Mouse (Mus musculus) CH12.LX (cell line): ENCODE measurements around the gene Immp2l. TPM values are rescaled to one million over a fixed set of nuclear protein-coding genes. Genes with fewer than 3 reads are reported as not detected.

Experiments
- DNase-seq: peaks from one replicate; pipeline ENCODE4 v3.0.0-alpha.2; 2013; ENCODE audit errors: extremely low read depth
- H3K27ac ChIP-seq: 2 replicates; pipeline ENCODE4 v1.5.1; 2012; ENCODE audit warnings: low read depth, mild to moderate bottlenecking, control low read depth, moderate library complexity; ENCODE audit not compliant: insufficient read depth
- H3K27me3 ChIP-seq: replicated peaks from 2 replicates; pipeline ENCODE3; 2012; ENCODE audit warnings: inconsistent platforms
- H3K36me3 ChIP-seq, 2 experiments: replicated peaks in 1 of 2; 2 replicates each; pipeline versions ENCODE3 to v1.6.1; 2012; ENCODE audit warnings: inconsistent platforms in 1 of 2, low read length in 1 of 2, mild to moderate bottlenecking in 1 of 2, mixed read lengths in 1 of 2, moderate library complexity in 1 of 2; ENCODE audit not compliant: control insufficient read depth in 1 of 2, insufficient read depth in 1 of 2
- H3K4me1 ChIP-seq, 2 experiments: 2 replicates each; pipeline ENCODE4 v1.6.1; 2012; ENCODE audit warnings: inconsistent platforms in 1 of 2, moderate library complexity in 1 of 2; ENCODE audit not compliant: insufficient read depth in 2 of 2, control insufficient read depth in 1 of 2
- H3K4me2 ChIP-seq: 2 replicates; pipeline ENCODE4 v1.6.1; 2012; ENCODE audit warnings: low read depth, mild to moderate bottlenecking, control low read depth; ENCODE audit not compliant: poor library complexity, insufficient read depth, severe bottlenecking
- H3K4me3 ChIP-seq, 3 experiments: fragments of 150-350 bp in 1 of 3; sonication (generic) in 1 of 3; replicated peaks in 1 of 3; 2 replicates each; pipeline versions ENCODE3 to v1.5.1; 2011 to 2012; ENCODE audit warnings: low read depth in 2 of 3, low read length in 2 of 3, mild to moderate bottlenecking in 2 of 3, moderate library complexity in 2 of 3, control low read depth in 1 of 3, improper control_type of control experiment in 1 of 3, inconsistent platforms in 1 of 3, mixed read lengths in 1 of 3; ENCODE audit not compliant: poor library complexity in 1 of 3
- H3K79me2 ChIP-seq: replicated peaks from 2 replicates; pipeline ENCODE4 v1.6.1; 2012; ENCODE audit warnings: mild to moderate bottlenecking, moderate library complexity; ENCODE audit not compliant: control insufficient read depth, poor library complexity, insufficient read depth, severe bottlenecking; ENCODE audit errors: extremely low read depth
- H3K9ac ChIP-seq: 2 replicates; pipeline ENCODE4 v1.6.1; 2012; ENCODE audit warnings: low read depth, mild to moderate bottlenecking, control low read depth, moderate library complexity; ENCODE audit not compliant: insufficient read depth
- H3K9me3 ChIP-seq: replicated peaks from 2 replicates; pipeline ENCODE3; 2012; ENCODE audit warnings: low read length, inconsistent platforms, mixed read lengths
- BHLHE40 ChIP-seq: IDR thresholded peaks from 2 replicates; pipeline ENCODE4 v1.6.1; 2011; ENCODE audit warnings: mild to moderate bottlenecking, low read depth, low read length, improper control_type of control experiment
- CHD1 ChIP-seq: IDR thresholded peaks from 2 replicates; pipeline ENCODE4 v1.6.1; 2012; ENCODE audit warnings: low read depth, low read length, improper control_type of control experiment, inconsistent platforms
- CHD2 ChIP-seq: IDR thresholded peaks from 2 replicates; pipeline ENCODE4 v1.6.1; 2011; ENCODE audit warnings: low read length, improper control_type of control experiment
- CTCF ChIP-seq, 2 experiments: IDR thresholded peaks in 1 of 2; conservative IDR thresholded peaks in 1 of 2; 2 replicates each; pipeline ENCODE4 v1.5.1; 2011 to 2012; ENCODE audit warnings: low read depth in 2 of 2, low read length in 2 of 2, improper control_type of control experiment in 1 of 2, inconsistent platforms in 1 of 2, mild to moderate bottlenecking in 1 of 2, moderate library complexity in 1 of 2
- E2F4 ChIP-seq: IDR thresholded peaks from 2 replicates; pipeline ENCODE4 v1.6.1; 2011; ENCODE audit warnings: low read depth, low read length, improper control_type of control experiment; ENCODE audit not compliant: insufficient replicate concordance
- GABPA ChIP-seq: IDR thresholded peaks from 2 replicates; pipeline ENCODE4 v1.6.1; 2012; ENCODE audit warnings: low read depth, low read length, improper control_type of control experiment, inconsistent platforms; ENCODE audit not compliant: insufficient replicate concordance
- HCFC1 ChIP-seq: IDR thresholded peaks from 2 replicates; pipeline ENCODE4 v1.6.1; 2012; ENCODE audit warnings: low read depth, mild to moderate bottlenecking, inconsistent platforms, low read length, improper control_type of control experiment
- IRF4 ChIP-seq: IDR thresholded peaks from 2 replicates; pipeline ENCODE4 v1.6.1; 2014; ENCODE audit warnings: low read depth, mild to moderate bottlenecking, inconsistent platforms, low read length, improper control_type of control experiment
- JUN ChIP-seq: IDR thresholded peaks from 2 replicates; pipeline ENCODE4 v1.6.1; 2011; ENCODE audit warnings: low read depth, mild to moderate bottlenecking, low read length, improper control_type of control experiment, moderate library complexity; ENCODE audit not compliant: insufficient read depth
- JUND ChIP-seq: conservative IDR thresholded peaks from 2 replicates; pipeline ENCODE4 v1.6.1; 2011; ENCODE audit warnings: low read depth, low read length, improper control_type of control experiment
- KAT2A ChIP-seq: IDR thresholded peaks from 2 replicates; pipeline ENCODE4 v1.6.1; 2012; ENCODE audit warnings: low read length, improper control_type of control experiment, inconsistent platforms; ENCODE audit not compliant: insufficient replicate concordance
- MAFK ChIP-seq: IDR thresholded peaks from 2 replicates; pipeline ENCODE4 v1.6.1; 2011; ENCODE audit warnings: low read length, improper control_type of control experiment; ENCODE audit not compliant: insufficient replicate concordance
- MEF2A ChIP-seq: IDR thresholded peaks from 2 replicates; pipeline ENCODE4 v1.6.1; 2014; ENCODE audit warnings: low read depth, mild to moderate bottlenecking, inconsistent platforms, low read length, improper control_type of control experiment, borderline replicate concordance
- MYC ChIP-seq: IDR thresholded peaks from 2 replicates; pipeline ENCODE4 v1.6.1; 2011; ENCODE audit warnings: low read depth, mild to moderate bottlenecking, improper control_type of control experiment, low read length
- NELFE ChIP-seq: IDR thresholded peaks from 2 replicates; pipeline ENCODE4 v1.6.1; 2011; ENCODE audit warnings: low read depth, low read length, improper control_type of control experiment
- NRF1 ChIP-seq: IDR thresholded peaks from 2 replicates; pipeline ENCODE4 v1.6.1; 2014; ENCODE audit warnings: low read depth, mild to moderate bottlenecking, inconsistent platforms, low read length, improper control_type of control experiment, moderate library complexity
- POLR2AphosphoS2 ChIP-seq: IDR thresholded peaks from 2 replicates; pipeline ENCODE4 v1.6.1; 2011; ENCODE audit warnings: low read depth, low read length, improper control_type of control experiment
- RCOR1 ChIP-seq: conservative IDR thresholded peaks from 2 replicates; pipeline ENCODE4 v1.6.1; 2012; ENCODE audit warnings: low read depth, mild to moderate bottlenecking, inconsistent platforms, low read length, improper control_type of control experiment
- SMC3 ChIP-seq: IDR thresholded peaks from 2 replicates; pipeline ENCODE4 v1.6.1; 2011; ENCODE audit warnings: low read depth, low read length, improper control_type of control experiment
- TBP ChIP-seq: conservative IDR thresholded peaks from 2 replicates; pipeline ENCODE4 v1.6.1; 2011; ENCODE audit warnings: low read depth, low read length, improper control_type of control experiment
- UBTF ChIP-seq: IDR thresholded peaks from 2 replicates; pipeline ENCODE4 v1.6.1; 2012; ENCODE audit warnings: low read depth, mild to moderate bottlenecking, inconsistent platforms, low read length, improper control_type of control experiment, moderate library complexity
- USF2 ChIP-seq: conservative IDR thresholded peaks from 2 replicates; pipeline ENCODE4 v1.6.1; 2011; ENCODE audit warnings: low read depth, low read length, improper control_type of control experiment
- ZC3H11A ChIP-seq: IDR thresholded peaks from 2 replicates; pipeline ENCODE4 v1.6.1; 2012; ENCODE audit warnings: low read depth, mild to moderate bottlenecking, inconsistent platforms, low read length, improper control_type of control experiment
- ZKSCAN1 ChIP-seq: IDR thresholded peaks from 2 replicates; pipeline ENCODE4 v1.6.1; 2012; ENCODE audit warnings: low read depth, inconsistent platforms, low read length, improper control_type of control experiment, borderline replicate concordance
- dilution Hi-C: fragments of 300-500 bp; cut with MboI; formaldehyde crosslinking; loops from 2 replicates; pipeline ENCODE4 v1.14.3; 2020; ENCODE audit warnings: low sequenced_read_pairs; ENCODE audit not compliant: extremely low pct_unique_long_range_greater_than_20kb, extremely low pct_ligation_motif_present
- in situ Hi-C: fragments of 300-500 bp; cut with MboI; formaldehyde crosslinking; loops from 3 replicates; pipeline ENCODE4 v1.14.3; 2019; ENCODE audit warnings: low sequenced_read_pairs, low pct_ligation_motif_present, low pct_unique_long_range_greater_than_20kb, mixed read lengths
- polyA plus RNA-seq: library from polyadenylated mRNA; unstranded; fragments of >175 nt; gene quantifications from 2 replicates; pipeline ENCODE4 v1.2.1, GENCODE M21; 2012; ENCODE audit warnings: low read depth; ENCODE audit not compliant: insufficient read length
- total RNA-seq, 2 experiments: library from RNA; depleted of rRNA; stranded (reverse); fragments of 300-350 nt in 1 of 2; fragments of >200 nt in 1 of 2; gene quantifications; 2 replicates each; pipeline ENCODE4 v1.2.3; 2012 to 2014

The Immp2l gene
- total and polyA plus RNA-seq, 3 experiments: 4.8 to 16.5 (median 9.9) TPM

- Histone ChIP-seq H3K4me3 (no peak overlapping the region), H3K27me3 (no peaks in the 10 kb centered on the region), H3K4me2 (no peak overlapping the region), H3K79me2 (no peaks in the 10 kb centered on the region), H3K4me1 (no peaks in the 10 kb centered on the region), H3K9me3 (no peaks in the 10 kb centered on the region), H3K36me3 (no peaks in the 10 kb centered on the region), H3K27ac (no peak overlapping the region), H3K9ac (no peak overlapping the region)
- in situ Hi-C loops (no loop called here), dilution Hi-C loops (no loop called here)
- TF ChIP-seq GABPA (no peak), MAFK (no peak), ZKSCAN1 (no peak), E2F4 (no peak), RCOR1 (no peak), CHD2 (no peak), MYC (no peak), JUND (no peak), JUN (no peak), HCFC1 (no peak)
- no peak for DNase-seq
These were observed 645.6 kb downstream of the Immp2l start for GRCm38 (mm10) chr12:41669481-41669880.

- no peaks in the 10 kb centered on the region for H3K79me2 ChIP-seq
- no peaks in the 10 kb centered on the region for H3K36me3 ChIP-seq
- DNase-seq: no peak
- no peak overlapping the region for H3K27ac ChIP-seq
- in situ Hi-C loops (no loop called here), dilution Hi-C loops (no loop called here)
- TF ChIP-seq NELFE (no peak), SMC3 (no peak), UBTF (no peak), USF2 (no peak), NRF1 (no peak), TBP (no peak), POLR2AphosphoS2 (no peak), KAT2A (no peak), CHD1 (no peak), ZC3H11A (no peak), CTCF (conservative IDR thresholded peaks at IDR 0.05 in 1 of 2, IDR thresholded peaks at IDR 0.05 in 1 of 2; ENCODE audit: low read depth in 2 of 2, low read length in 2 of 2) (no peak), BHLHE40 (no peak), JUN (no peak), GABPA (no peak), MEF2A (no peak), E2F4 (no peak), IRF4 (no peak), CHD2 (no peak)
- no peaks in the 10 kb centered on the region for H3K4me1 ChIP-seq
- H3K4me2 ChIP-seq: no peak overlapping the region
- no peak overlapping the region for H3K4me3 ChIP-seq
- no peaks in the 10 kb centered on the region for H3K9me3 ChIP-seq
- no peaks in the 10 kb centered on the region for H3K27me3 ChIP-seq
- no peak overlapping the region for H3K9ac ChIP-seq
These were observed 651.0 kb downstream of the Immp2l start for GRCm38 (mm10) chr12:41674861-41675260.
